Mouse (Mus musculus): ENCODE measurements around the gene Gm45062.

GRCm38 (mm10) chr6:8462447-8462846 is 203.2 kb downstream of the Gm45062 start:
- TF ChIP-seq HCFC1 (IDR thresholded peaks at IDR 0.05; ENCODE audit: borderline replicate concordance, insufficient read depth, low read length) (no peak), CHD2 (IDR thresholded peaks at IDR 0.05; ENCODE audit: low read depth, low read length) (no peak), ZNF384 (IDR thresholded peaks at IDR 0.05; ENCODE audit: low read depth, low read length) (no peak)
